Mouse (Mus musculus) R1 (cell line): ENCODE measurements around the gene Cnot2.
A peak's percentile ranks its signal among the peaks of the same experiment; 100 is the strongest.
"Not testable (repeated sequence)": the region's sequence is repeated elsewhere in the genome, so short reads cannot be mapped to it uniquely, and the experiment has no call there.

Experiments
- DNase-seq: peaks from one replicate; pipeline ENCODE4 v3.0.0-alpha.2; 2018; ENCODE audit warnings: low read depth, low spot score

Gene Cnot2

DNA sequence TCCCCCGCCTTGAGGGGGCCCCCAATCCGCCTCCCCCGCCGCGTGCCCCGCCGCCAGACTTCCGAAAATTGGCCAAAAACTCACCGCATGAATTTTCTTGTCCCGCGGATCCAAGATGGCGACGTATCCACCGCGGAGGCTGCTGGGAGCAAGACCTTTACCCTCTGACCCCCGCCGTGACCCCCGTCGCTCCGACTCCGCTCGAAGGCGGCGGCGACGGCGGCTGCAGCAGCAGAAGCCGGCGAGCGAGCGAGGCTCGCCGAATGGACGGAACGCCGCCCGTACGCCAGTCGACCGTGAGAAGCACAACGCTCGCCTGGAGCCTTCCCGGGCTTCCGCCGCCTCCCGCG, at the start of gene Cnot2:
TSS of gene Cnot2 (minus strand) at position 143 of the 350 bp plus-strand sequence.
- DNase-seq, result peak; percentile 89

DNA sequence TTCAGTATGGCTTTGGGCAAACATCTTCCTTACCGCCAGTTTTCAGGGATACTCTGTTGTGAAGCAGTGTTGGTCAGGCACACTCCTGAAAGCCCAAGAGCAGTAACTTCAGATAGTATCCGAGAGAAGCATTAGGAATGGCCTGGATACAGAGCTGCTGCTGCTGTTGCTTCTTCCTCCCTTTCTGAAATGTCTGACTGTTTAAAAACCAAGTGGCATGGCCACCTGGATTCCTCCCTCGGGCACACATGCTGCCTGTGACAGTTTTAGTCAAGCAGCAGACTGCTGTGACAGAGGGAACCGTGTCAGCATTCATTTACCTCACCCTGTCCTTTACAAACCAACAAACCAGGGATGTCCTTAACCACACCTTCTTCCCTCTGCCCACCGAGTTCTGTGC, 47.6 kb upstream of the Cnot2 start:
- no peak for DNase-seq

DNA sequence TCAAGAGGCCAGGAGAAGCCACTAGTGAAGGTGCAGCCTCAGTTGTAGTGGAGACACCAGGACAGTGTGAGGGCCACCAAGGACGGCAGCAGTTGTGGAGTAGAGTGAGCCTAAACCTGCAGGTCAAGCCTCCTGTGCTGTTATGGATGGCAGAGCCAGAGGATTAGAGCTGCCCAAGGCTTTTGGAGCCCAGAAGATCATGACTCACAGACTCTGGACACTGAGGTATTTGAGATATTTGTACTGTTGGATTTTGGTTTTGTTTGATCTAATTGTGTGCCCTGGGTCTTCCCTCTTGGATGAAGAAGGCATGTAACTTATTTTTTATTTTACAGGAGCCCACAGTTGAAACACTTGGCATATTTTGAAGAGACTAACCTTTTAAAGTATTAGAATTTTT, 44.7 kb upstream of the Cnot2 start:
- DNase-seq, result no peak

DNA sequence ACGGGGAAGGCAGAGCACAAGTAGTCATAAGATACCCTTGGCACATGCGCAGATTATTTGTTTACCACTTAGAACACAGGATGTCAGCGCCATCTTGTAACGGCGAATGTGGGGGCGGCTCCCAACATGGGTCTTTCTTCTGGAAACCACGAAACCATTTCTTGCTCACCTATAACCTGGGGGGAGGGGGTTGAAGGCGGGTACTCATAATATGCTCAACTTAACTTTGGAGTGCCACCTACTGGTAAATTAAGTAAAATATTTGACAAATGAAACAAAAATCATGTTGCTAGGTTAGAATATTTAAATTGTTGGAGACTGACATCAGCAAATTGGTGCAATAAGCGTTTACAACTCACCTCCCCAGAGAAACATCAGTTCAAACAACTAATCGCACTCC, 31.9 kb upstream of the Cnot2 start:
- not testable (repeated sequence) for DNase-seq

DNA sequence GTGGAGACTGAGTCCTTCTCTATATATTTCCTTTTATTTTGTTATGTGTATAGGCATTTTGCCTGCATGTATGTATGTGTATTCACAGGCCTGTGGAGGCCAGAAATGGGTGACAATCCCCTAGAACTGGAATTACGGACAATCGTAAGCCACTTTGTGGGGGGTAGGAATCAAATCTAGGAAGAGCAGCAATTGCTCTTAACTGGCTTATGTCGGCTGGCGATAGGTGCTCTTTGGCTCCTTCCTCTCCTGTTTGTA, 23.5 kb upstream of the Cnot2 start:
- no peak for DNase-seq

DNA sequence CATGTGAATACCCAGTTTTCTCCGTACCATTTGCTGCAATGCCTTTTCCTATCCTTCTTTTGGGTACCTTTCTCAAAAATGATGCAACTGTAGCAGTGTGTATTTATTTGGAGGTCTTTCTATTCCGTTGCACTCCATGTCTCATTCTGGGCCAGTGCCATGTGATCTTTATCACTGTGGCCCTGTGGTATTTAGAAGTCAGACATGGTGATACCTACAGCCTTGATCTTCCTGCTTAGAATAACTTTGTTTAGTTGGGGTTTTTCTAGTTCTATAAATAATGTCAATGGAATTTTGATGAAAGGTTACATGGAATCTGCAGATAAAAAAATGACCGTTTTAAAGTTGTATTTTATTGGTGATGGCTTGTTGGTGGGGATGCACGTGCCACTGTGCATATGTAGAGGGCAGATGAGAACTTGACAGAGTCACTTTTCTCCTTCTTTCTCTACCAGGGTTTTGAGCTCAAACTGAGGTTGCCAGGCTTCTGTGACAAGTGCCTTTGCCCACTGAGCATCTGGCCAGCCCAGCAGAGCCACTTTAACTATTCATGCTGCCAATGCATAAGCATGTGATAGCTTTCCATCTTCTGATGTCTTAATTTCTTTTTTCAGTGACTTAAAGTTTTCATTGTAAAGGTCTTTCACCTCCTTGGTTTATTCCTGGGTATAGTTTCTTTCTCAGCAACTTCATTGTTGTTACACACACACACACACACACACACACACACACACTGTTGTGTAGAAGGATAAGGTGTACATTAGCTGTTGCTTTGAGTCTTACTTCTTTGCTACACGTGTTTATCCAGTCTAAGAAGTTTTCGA, 23.0 kb upstream of the Cnot2 start:
- no peak for DNase-seq

DNA sequence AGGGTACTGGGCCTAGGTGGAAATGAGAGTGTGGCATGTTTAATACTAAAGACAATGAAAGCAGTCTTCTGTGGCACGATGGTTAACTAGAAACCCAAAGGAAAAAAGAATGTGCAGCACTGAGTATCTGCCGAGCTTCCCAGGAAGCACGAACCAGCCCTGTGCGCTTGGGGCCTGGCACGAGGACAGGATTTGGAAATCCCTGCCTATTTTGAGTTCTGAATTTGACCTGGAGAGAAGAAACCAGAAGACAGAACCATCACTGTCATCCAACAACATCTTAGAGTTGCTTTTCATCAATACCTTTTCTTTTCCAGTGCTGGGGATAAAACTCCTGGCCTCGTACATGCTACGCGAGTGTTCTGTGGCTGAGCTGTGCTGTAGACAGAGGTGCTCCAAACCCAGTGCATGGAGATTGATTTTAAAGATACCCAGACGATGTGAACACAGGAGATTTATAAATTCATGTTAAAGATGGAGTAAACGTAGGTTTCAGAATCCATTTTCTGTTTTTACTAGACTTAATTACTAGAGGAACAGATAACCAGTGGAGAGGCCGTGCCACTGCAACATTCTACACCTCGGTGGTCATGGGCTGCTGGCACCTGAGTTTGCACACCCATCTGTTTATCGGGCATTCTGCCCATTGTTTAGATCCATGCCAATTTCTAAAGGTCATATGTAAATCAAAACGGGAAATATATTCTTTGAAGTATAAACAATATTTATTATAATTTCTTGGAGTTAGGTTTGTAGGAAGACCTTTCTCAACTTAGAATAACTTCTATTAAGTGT, 17.9 kb upstream of the Cnot2 start:
- no peak for DNase-seq

DNA sequence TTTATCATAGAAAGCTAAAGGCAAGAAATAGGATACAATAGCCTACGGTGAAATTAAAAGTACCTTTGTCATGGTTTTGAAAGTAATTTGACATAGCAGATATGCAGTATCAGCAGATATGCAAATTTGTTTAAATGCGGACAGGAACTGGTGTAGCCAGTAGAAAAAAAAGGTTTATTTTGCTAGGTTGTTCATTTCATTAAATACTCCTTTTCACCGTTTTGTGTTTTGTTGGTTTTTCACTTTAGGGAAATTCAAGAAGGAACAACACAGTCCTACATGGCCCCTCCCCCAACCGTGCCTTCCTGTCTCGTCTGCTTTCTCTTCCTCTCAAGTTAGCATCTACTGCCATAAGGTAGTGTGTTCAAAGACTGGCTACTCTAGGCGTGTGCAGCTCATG, 1.4 kb upstream of the Cnot2 start:
- no peak for DNase-seq

DNA sequence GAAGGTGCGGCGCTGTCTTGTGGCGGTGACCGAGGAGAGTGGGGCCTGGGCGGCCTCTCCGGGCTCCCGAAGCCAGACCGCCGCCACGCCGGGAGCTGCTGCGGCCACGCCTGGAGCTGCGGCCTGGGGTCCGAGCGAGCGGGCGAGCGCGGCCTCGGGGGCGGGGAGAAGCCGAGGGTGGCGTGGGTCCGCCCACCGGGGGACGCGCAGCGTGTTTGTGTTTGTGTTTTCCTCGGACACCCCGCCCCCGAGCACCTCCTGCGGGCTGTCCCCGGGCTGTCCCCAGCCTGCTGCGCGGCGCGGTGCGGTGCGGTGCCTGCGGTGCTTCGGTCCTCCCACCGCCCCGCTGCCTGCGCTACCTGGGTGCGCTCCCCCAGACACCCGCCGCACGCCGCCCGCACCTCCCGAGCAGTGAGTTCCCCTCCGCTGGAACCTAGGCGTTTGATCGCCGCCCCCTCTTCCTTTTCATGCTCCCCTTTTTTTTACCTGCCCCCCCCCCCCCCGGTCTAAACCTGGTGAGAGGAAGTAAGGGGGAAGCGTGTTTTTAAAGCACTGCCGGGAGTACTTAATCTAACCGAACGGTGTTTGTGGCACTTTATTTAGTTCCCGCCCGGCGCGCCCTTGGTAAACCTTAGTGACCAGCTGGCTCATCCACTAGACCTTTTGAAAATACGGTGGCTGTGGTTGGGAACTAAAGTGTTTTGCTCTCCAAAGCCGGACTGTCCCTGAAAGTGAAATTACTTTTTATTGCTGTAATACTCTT, 589 bp upstream of the Cnot2 start:
- DNase-seq, result peak; percentile 77

DNA sequence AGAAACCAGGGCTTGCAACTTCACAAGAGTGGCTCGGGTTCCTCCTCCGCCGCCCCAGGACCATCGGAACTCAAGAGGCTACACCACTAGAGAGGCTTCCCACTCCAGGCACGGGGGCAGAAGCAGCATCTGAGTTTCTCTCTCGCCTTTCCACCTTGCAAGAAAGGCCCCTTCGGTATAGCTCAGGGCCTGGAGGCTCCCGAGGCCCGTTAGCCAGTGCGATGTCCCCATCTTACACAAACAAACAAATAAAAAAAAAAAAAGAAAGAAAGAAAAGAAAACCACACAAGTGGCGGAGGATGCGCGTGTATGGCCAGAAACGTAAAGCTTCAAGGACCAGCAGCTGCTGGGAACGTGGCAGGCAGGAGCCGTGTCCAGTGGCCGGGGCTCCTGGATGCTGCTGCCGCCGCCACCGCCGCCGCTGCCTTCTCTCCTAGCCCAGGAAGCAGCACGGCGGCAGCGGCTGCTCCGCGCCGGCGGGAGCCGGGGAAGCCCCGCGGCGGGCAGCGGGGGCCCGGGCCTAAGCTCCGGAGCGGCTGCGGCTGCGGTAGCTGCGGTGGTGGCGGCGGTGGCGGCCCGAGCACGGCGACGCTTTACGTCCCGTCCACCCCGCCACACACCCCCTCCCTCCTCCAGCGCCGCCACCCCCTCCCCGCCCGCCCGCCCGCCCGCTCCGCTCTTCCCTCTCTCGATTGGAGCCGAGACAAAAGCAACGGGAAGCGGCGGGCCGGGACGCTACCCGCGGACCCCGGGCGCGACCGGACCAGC, 536 bp downstream of the Cnot2 start:
- DNase-seq, result peak; percentile 69

DNA sequence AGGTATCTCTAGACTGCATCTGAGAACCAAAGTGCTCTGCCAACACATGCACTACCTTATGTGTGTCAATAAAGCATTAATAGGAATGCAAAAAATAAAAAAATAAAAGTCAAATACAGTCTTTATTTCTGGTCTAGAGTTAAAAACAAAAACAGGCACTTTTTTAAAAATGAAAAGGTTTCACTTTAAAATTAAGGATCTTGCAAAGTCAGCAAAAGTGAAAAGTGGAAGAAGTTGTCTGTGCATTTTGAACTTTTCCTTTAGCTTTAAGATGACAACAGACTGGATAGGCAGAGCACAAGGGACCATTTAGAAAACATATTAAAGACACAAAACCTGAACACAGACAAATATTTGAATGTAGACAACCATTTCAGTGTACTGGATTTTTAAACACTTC, 1.8 kb downstream of the Cnot2 start:
- no peak for DNase-seq

DNA sequence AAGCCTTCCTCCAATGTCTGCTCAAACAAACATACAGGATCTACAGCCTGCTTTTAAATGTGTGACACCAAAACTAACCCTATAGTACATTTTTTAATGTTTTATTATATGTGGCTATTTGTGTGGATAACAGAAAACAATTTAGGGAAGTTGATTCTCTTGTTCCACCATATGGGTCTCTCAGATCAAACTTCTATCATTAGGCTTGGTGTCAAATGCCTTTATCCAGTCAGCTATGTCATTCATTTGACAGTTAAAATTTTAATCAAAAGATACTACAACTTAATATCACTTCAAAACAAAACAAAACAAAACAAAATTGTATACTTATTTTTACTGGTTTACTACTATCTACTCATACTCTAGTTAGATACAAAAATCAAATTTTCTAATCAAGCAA, 2.9 kb downstream of the Cnot2 start:
- DNase-seq, result no peak

DNA sequence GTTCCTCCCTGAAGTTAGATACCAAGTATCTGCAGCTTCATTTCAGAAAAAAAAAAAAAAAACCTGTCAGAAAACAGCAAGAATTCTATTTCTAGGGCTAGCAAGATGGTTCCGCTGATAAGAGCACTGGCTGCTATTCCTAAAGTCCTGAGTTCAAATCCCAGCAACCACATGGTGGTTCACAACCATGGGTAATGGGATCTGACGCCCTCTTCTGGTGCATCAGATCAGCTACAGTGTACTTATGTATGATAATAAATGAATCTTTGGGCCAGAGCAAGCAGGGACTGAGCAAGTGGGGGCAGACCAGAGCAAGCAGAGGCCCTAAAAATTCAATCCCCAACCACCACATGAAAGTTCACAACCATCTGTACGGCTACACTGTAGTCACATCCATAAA, 4.1 kb downstream of the Cnot2 start:
- DNase-seq, result peak; percentile 51

DNA sequence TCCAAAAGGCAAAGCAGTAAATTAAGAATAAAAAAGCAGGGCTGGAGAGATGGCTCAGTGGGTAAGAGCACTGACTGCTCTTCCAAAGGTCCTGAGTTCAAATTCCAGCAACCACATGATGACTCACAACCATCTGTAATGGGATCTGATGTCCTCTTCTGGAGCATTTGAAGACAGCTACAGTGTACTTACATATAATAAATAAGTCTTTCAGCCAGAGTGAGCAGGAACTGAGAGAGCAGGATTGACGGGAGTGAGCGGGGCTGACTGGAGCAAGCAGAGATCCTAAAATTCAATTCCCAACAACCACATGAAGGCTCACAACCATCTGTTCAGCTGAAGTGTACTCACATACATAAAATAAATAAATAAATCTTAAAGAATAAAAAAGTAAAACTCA, 5.2 kb downstream of the Cnot2 start:
- DNase-seq, result not testable (repeated sequence)

DNA sequence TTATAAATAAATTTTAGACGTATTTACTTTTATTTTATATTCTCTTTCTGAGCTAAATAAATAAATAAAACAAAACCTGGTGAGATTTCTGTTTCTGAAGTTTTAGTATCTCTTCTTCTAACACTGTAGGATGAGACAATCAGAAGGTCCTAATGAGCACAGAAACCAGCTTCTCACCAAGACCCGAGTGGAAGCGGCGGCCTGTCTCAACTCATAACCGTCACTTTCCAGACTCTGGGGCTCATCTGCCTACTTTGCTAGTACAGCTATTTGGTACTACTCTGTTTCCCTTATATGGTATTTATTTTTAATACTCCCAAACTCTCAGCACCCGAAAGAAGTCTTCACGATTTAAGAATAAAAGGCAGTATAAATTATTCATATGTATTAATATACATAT, 10.8 kb downstream of the Cnot2 start:
- DNase-seq, result no peak

DNA sequence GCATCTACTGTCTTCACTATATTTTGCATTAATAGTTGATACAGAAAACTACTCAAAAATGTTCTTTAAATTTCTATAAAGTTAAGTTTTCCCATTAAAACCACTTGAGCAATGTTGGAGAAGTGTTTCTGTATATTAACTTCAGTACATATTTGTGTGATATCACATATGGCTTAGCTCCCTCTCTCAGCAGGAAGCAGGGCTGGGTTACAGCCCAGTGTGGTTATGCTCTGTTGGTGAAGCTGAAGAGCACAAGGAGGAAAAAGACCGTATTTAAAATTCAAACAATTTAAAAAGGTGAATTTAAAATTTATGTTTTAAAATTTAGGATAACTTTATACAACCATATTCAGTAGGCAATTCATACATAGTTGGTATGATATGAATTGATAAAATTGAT, 12.8 kb downstream of the Cnot2 start:
- no peak for DNase-seq

DNA sequence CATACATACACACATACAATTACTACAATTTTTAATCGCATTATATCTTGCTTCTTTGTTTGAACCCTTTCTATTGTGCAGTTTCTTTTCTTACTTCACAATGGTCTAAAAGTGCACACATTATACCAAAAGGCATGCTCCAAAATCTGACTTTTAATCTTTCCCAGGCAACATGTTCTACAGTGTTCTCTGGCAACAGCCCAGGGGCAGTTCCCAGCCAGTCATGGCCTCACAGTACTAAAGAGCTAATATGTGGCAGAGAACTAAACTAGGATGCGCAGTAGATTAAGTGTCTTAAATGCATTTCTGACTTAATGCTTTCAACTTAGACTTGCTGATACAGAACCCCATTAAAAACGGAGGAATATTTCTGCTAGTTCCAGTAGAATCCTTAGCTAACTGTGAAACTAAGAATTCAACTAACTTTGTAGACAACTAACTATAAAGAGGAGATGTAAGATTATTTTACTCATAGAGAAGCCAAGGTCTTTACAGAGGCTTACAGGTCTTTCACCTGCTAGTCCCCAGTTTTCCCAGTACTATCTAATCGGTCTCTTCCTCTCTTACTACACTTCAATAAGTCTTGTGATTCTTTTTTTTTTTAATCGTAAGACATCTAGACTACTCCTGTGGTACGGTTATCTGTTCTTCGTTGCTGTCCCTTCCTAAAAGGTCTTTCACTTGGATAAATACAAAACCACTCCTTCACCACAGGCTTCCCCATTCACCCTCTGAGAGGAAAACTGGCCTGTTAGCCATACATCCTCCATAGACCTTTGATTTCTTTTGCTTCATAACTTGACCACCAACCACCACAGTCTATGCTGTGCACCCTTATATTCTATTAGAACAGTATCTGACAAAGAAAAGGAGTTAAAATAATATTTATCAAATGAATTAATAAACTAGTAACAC, 13.6 kb downstream of the Cnot2 start:
- DNase-seq, result no peak

DNA sequence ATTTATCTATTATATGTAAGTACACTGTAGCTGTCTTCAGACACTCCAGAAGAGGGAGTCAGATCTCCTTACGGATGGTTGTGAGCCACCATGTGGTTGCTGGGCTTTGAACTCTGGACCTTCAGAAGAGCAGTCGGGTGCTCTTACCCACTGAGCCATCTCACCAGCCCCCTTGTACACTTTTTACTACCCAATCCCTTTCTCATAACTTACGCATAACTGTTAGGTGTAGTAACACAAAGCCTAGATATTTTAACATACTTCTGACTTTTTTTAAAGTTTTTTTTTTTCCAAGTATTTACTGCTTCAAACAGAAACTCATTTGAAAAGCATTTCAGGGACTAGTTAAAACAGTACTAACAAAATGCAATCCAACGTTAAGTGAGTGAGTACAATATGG, 14.8 kb downstream of the Cnot2 start:
- not testable (repeated sequence) for DNase-seq

DNA sequence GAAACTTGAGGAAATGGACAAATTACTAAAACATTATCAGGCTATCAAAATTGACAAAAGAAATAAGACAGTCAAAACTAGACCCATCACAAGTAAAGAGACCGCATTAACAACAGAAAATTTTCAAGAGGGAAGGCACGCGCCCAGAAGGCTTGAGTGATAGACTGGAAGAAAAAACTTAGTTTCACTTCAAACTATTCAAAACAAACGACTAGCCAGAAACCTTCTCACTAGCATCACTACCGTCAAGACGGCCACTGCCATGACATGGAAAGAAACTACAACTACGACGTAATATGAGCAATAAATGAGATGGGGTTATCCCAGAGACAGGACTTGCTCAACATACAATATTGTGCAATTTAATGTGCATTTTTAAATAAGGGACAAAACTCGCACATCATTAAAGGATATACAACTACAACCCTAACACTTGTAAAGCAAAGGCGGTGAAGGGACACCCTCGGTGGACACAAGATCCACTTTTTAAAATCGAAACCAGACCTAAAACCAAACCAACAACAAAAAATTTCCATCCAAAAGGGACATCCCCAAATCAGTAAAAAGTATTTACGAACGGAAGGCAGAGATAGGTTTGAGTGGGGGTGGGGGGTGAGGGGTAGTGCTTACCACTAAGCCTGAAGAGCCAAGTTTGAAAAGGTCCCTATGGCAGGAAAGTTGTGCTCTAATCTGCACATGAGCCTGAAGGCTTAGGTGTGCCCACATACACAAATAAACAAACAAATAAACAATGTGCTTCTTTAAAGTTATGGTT, 16.3 kb downstream of the Cnot2 start:
- DNase-seq, result no peak
